In the genomic region with DNA sequence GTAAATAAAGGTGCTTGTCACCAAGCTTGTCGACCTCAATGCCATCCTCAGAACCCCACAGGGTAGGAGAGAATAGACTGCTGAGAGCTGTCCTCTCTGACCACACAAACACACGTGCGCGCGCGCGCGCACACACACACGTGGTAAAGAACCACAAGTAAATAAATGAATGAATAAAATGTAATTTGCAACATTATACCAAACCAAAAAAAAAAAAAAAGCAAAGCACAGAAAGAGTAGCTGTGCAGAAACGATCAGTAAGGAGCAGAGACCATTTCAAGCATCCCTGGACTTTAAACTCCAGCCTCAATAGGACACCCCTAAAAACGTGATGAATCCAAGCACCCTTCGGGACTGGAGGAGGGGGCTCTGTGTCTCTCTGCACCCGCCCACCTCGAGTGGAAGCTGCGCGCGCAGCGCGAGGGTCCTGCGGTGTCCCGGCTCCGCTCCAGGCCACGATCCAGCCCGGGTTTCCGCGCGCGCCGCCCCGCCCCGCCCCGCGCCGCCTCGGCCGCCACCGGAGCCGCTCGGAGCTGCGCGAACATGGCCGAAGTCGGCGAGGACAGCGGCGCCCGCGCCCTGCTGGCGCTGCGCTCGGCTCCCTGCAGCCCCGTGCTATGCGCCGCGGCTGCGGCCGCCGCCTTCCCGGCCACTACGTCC, we compare ENCODE assay signal across 8 mouse cellular contexts. TPM values are rescaled to one million over a fixed set of nuclear protein-coding genes. Genes with fewer than 3 reads are reported as not detected.
DNase-seq lines count a peak whose midpoint lies in the region; ATAC-seq lines count a peak whose summit lies in the region.

A gene (plus strand): TSS at position 517 of the 660 bp plus-strand sequence.

- intact Hi-C loops in gastrocnemius, postnatal 14 days (cut with DNase I; ENCODE audit: low total_unique reads), result loop anchor here (2.0 to 5.0 kb wide), 2 partner anchors 32 to 46 kb away; no protein-coding TSS in a partner anchor

- DNase-seq in adrenal gland, adult (ENCODE audit: inconsistent age in 2 of 2, low spot score in 1 of 2), result peak; percentile 94 to 98
- DNase-seq in embryo, embryonic 10 days (ENCODE audit: low spot score), result peak; percentile 91
- peak; percentile 92 for DNase-seq in gastrocnemius, postnatal 14 days
- peak; percentile 90 for DNase-seq in induced T-regulatory cell, adult 2 months (ENCODE audit: low read depth)
- DNase-seq in left cerebral cortex, adult 8-10 months (ENCODE audit: low spot score in 2 of 2), result peak; percentile 91 to 96
- DNase-seq in right cerebral cortex, adult 18-20 months, result peak; percentile 93
- peak; percentile 84 for DNase-seq in urinary bladder, postnatal 10 days (ENCODE audit: low spot score)

- ATAC-seq in megakaryocyte, adult 5-6 weeks (ENCODE audit: poor library complexity, severe bottlenecking), result peak; percentile 88

RNA-seq across cellular contexts. Expression of the gene that starts here (rescaled TPM):
- 10 to 100 TPM; 12.2 to 14.7 TPM for total RNA-seq in gastrocnemius, postnatal 14 days (2021)
- total RNA-seq in left cerebral cortex, adult 8-10 months (2022), result 10 to 100 TPM; 39.6 to 43.1 (median 42.7) TPM
- total RNA-seq in megakaryocyte, adult 5-6 weeks (2015), result 21.2 and 21.4 TPM in 2 replicates
- 14.5 and 19.0 TPM in 2 replicates for total RNA-seq in megakaryocyte, adult 5-6 weeks (2017)

Comparison
In these comparisons a context has a peak if more than half of its experiments do, and no peak if none do; other contexts are left out.
1. Peak in every context shown above with its lines: DNase-seq and ATAC-seq.